Mouse (Mus musculus) lung, postnatal 36 days (tissue): ENCODE results near the gene Fgfrl1.

ENCODE experiments used
- DNase-seq: peaks from one replicate; pipeline ENCODE4 v3.0.0; 2022; ENCODE audit warnings: mixed read lengths

Gene Fgfrl1

DNA sequence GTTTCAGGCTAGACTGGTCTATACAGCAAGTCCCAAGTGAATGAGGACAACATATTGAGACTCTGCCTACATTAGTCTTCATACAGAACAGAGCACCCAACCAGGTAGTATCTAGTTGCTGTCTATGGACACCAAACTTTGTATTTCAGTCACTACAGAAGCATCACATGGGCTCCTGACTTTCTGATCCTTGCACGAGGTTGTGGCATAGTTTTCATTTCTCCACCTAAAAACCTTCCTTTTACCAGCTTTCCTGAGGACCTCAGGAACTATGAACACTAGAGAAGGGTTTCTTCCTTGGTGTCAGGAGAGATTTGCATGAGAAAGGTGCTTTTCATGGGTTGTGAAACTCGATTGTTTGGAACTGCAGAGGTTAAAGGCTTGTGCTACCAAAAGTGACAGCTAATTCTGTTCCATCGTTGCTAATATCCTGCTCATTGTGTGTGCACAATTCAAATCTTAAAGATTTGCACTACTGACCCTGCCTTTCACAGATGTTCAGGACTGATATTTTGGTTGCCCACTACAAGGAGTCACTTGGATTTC is 23.7 kb upstream of the Fgfrl1 start:
- no peak for DNase-seq

GRCm38 (mm10) chr5:108668977-108669936 is 22.9 kb upstream of the Fgfrl1 start, which contains the start of gene Dgkq:
Gene Dgkq, minus strand, starts transcription at chr5:108669672.
- DNase-seq, result peak; percentile 96

- DNase-seq, result no peak
Observed at GRCm38 (mm10) chr5:108669986-108670385, 22.2 kb upstream of the Fgfrl1 start.

DNA sequence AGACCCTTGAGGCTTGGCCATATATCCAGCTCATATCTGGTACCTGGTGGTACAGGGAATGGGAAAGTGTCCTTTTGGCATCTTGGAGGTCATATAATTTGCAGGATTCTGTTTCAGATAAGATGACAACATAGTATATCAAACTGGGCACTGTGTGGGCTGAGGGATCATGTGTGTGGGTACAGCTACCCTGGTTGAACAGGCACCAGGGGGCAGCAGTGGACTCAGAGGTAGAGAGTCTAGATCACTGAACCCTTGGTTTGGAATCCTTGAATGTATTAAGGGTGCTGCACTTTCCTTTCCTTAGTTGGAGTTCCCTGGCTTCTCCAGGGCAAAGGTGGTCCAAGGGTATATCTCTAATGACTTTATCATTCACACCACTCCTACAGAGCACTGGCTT is 21.4 kb upstream of the Fgfrl1 start:
- DNase-seq, result peak; percentile 67

GRCm38 (mm10) chr5:108671757-108672156 is 20.4 kb upstream of the Fgfrl1 start:
- DNase-seq, result no peak

DNA sequence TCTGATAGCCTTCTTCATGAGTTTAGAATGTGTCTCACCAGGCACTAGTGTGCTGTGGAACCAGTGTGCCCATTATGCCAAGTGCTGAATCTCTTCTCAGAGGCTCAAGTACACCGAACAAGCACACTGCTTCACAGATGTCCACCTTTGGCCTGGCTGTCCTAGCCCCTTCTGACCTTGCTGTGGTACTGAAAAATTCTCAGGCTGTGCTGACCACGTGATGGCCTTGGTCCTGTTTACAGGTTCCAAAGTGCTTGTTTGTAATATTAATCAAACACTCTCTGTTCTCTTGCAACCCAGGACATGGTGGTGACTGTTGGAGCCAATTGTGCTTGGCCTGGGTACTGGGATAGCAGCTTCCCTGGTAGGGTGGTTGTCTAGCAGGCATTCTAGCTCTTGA is 17.6 kb upstream of the Fgfrl1 start:
- no peak for DNase-seq

DNA sequence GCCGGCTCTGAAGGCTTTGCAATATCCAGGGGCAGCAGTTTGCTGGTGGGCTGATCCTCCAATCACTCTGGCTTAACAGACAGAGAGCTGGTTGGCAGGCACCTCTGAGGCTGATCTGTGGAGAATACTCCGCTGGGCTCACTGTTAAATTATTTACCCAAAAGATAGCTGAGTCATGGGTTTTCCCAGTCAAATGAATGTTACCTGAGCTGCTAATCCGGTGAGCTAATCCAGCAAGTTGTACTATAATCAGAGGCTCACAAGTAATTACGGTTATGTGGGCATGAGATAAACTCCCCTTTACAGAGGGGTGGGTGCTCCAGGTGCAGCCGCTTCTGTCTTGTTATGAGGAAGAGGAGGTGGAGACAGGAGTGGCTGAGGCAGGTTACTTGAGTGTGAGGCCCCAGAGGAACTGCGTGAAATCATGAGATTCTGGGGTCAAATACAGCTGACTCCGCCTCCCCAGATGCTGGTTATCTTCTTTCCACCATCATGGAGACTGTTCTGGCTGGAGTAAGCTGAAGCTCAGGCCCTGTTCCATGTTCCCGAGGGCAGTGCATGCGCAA is 16.8 kb upstream of the Fgfrl1 start, which contains the start of gene Slc26a1:
Slc26a1 (minus strand) TSS at position 319 of the 566 bp plus-strand sequence.
- no peak for DNase-seq

- DNase-seq, result no peak
Observed at GRCm38 (mm10) chr5:108676772-108677498, 15.2 kb upstream of the Fgfrl1 start.

DNA sequence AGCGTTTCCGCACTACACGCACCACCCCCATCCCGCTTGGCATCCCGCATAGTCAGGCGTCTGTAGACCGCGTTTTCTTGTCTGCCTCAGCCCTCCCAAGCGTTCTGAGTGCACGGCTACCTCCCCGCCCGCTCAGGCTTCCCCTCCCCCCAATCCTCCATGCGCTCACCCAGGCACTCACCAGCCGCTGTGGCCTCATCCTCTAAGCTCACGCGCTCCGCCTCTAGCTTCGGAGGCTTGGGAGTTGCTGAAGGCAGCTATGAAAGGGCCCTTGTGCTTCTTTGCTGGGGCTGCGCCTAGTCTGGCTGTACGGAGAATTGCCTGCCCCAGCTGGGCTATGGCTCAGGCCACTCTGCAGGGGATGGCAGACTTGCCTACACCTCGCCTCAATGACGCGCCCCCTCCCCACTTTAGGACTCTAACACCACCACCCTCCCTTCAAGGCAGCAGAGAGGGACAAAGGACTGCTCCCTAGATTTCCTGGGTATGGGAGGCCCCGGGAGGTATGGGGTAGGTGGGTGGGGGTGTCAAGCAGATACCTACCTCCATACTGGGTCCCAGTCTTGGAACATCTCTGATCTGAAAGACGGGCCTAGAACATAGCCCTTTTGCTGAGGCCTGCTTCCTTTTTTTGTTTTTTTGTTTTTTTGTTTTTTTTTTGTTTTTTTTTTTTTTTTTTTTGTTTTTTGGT is 14.4 kb upstream of the Fgfrl1 start:
- DNase-seq, result peak; percentile 38

DNA sequence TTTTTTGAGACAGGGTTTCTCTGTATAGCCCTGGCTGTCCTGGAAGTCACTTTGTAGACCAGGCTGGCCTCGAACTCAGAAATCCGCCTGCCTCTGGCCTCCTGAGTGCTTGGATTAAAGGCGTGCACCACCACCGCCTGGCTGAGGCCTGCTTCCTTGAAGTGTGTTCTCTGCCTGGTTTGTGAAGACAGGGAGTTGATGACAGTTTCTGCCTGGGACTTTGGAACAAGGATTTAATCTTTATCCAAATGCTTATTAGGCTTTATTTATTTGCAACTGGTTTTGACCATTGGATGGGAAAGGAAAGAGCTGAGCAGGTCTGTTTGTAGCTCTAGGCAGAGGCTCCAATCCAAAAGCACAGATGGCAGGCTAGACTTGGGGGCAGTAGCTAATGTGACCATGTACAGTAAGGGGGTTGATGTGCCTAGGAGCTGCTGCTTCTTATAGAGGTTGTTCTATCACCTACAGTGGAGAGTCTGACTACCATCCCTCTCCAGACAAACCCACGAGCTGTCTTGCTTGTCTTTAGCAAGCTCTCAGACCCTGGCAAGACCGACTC is 13.8 kb upstream of the Fgfrl1 start:
- no peak for DNase-seq

- no peak for DNase-seq
Observed at GRCm38 (mm10) chr5:108679909-108680308, 12.3 kb upstream of the Fgfrl1 start.

- DNase-seq, result no peak
Observed at GRCm38 (mm10) chr5:108680871-108681270, 11.3 kb upstream of the Fgfrl1 start.

DNA sequence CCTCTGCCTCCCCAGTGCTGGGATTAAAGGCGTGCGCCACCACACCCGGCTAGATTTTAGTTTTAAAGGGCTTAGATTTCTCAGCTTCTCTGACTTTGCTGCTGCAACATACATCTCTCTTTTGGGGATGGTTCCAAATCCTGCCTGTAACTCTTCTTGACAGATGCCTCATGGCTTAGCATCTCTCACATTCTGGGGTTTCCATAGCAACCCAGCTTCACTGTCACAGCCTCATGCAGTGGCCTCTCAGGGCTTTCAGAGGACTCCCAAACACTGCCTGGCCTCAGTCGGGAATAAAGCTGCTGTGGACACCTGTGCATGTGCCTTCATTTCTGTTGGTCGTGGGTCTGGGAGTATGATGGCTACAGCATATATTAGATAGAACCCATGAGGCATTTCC is 3.1 kb upstream of the Fgfrl1 start:
- DNase-seq, result no peak

DNA sequence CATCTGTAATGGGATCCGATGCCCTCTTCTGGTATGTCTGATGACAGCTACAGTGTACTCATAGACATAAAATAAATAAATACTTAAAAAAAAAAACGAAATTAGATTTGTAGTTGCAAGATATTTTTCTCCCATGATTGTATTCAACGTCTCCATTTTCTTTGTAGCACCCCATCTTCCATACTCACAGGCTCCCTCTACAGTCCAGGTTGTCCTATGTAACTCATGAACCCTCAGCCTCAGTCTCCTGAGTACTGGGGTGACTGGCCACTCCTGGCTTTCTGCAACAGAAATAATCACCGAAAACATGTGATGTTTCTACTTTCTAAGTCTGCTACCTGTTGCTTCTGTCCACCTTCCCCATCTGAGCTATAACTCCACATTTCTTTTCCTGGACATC is 1.0 kb upstream of the Fgfrl1 start:
- peak; percentile 34 for DNase-seq

- peak; percentile 89 for DNase-seq
Observed at GRCm38 (mm10) chr5:108693872-108694288, 1.7 kb downstream of the Fgfrl1 start.

DNA sequence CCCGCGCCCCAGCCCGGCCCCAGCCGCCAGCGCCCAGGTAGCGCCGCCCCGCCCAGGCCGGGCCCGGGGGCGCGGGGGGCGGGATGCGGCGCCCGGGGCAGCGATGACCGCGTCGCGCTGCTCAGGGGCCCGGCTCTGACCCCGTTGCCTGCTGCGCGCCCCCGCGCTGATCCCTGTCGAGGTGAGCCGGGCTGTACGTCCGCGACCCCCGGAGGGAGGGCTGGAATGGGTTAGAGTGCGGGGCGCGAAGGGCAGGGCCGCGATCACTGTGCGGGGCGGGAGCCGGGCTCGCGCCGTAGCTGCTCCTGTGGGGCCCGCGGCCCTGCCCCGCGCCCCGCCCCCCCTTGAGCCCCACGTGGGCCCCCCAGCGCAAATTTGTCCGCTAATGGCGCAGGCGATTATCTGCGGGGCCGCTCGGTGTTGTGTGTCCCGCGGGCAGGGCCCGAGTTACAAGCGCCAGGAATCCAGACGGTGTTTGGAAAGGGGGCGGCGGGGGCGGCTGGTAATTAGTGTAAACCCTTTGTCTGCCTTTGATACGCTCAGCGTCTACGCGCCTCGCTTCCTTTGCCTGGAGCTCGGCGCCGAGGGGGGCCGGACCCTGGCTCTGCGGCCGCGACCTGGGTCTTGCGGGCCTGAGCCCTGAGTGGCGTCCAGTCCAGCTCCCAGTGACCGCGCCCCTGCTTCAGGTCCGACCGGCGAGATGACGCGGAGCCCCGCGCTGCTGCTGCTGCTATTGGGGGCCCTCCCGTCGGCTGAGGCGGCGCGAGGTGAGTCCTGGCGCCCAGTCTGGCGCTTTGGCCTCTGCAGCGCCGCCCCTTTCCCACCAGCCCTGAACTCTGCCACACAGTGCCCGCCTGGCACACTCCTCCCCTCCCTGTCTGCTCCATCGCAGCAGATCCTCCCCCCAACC is 2.4 kb downstream of the Fgfrl1 start:
- DNase-seq, result peak; percentile 44

DNA sequence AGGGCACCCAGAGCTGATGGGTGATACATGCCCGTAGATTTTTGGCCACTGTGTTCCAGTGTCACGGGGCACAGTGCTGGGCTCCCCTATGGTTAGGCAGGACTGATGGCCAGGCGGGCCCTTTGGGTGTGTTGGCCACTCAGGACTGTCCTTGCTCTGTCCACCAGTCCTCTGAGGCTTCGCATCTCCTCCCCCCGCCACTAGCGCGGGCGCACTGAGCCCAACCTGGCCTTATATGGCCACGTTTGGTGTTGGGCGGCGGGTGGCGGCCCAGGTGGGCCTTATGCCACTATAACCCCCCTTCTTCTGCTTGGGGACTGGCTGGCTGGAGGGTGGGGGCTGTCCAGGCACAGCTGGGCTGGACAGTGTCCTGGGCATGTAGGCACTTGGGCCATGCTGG is 3.7 kb downstream of the Fgfrl1 start:
- no peak for DNase-seq

- no peak for DNase-seq
Observed at GRCm38 (mm10) chr5:108696542-108696941, 4.4 kb downstream of the Fgfrl1 start.

DNA sequence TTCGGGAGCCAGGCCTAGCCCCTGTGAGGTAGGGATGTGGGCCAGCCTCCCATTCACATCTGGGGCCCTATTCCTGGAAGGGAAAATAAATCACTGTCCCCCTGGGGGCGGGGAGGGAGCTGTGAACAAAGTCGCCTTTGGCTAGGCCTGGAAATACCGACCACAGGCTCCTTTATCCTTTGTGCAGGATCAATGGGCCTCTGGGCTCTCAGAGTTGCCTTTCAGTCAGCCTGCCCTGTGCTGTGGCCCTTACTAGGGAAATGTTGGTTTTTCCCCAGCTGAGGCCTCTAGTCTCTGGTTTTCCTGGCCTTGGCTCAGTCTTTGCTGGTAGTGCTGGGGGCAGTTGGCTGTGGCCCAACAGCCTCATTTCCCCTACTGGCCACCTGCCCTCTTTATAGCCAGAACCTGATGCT is 5.2 kb downstream of the Fgfrl1 start:
- no peak for DNase-seq

DNA sequence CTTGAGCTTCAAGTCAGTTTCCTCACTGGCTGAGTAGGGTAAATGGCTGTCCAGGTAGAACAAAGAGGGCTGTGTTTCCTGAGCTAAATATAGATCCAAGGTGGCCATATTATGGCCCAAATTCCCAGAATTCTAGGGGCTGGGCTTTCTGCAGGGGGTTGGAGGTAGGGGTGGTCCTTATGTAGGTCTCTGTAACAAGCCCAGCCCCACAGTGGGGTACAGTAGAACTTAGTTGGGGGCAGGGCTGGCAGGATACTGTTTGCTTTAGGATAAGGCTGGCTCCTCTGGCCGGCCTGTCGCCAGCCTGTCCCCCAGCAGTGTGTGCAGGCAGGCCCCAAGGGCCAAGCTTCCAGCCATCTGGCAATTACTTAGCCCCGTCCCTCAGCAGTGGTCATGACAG is 8.2 kb downstream of the Fgfrl1 start:
- DNase-seq, result no peak
